Mouse (Mus musculus): ENCODE data around the gene Arf3.

DNA sequence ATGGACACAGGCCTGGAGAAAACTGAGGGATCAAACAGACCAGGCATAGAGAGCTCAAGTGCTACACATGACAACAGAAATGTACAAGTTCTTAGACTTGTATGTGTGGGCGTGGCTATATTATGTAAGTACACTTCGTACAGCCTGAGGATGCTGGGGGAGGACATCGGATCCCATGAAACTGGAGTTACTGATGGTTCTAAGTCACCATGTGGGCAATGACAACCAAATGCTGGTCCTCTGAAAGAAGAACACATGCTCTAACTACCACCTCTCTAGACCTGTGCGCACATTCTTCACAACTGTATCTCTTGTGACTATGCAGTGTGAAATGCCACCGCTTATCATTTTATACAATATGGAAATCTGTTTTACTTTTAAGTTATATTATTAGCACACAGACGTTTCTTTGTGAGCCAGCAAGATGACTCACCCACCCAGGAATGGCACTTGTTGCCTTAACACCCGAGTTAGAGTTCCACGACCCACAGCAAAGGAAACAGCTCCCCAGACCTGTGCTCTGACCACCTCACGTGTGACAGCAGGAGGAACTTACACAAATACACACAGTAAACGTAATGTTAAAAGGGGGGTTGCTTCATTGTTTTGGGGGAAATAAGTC is 16.6 kb downstream of the Arf3 start:
- TF ChIP-seq CTCF (IDR thresholded peaks at IDR 0.05; ENCODE audit: control insufficient read depth, insufficient read depth, low read length) (no peak), POLR2A (IDR thresholded peaks at IDR 0.05; ENCODE audit: borderline replicate concordance, control insufficient read depth, low read depth, low read length) (no peak)
